Mouse (Mus musculus) ES-E14 (cell line): ENCODE measurements around the gene Hdac9. TPM values are rescaled to one million over a fixed set of nuclear protein-coding genes. Genes with fewer than 3 reads are reported as not detected.

Experiments used
- DNase-seq: peaks from one replicate; pipeline ENCODE4 v3.0.0-alpha.2; 2013; ENCODE audit warnings: low read depth, low spot score
- H3K27ac ChIP-seq: 2 replicates; pipeline ENCODE4 v1.5.1; 2012; ENCODE audit warnings: low read depth, mild to moderate bottlenecking, low read length, moderate library complexity, mixed read lengths; ENCODE audit not compliant: poor library complexity, insufficient read depth, severe bottlenecking
- H3K36me3 ChIP-seq: 2 replicates; pipeline ENCODE4 v1.6.1; 2012; ENCODE audit warnings: mild to moderate bottlenecking, low read length, moderate library complexity, mixed read lengths; ENCODE audit not compliant: control insufficient read depth, poor library complexity, insufficient read depth, severe bottlenecking
- H3K4me1 ChIP-seq, 2 experiments: fragments of 150-350 bp in 1 of 2; sonication (generic) in 1 of 2; 2 replicates each; pipeline ENCODE4 v1.6.1; 2012; ENCODE audit warnings: low read length in 2 of 2, mild to moderate bottlenecking in 1 of 2, mixed read lengths in 1 of 2; ENCODE audit not compliant: control insufficient read depth in 2 of 2, insufficient read depth in 2 of 2, poor library complexity in 1 of 2
- H3K4me3 ChIP-seq, 2 experiments: fragments of 150-350 bp in 1 of 2; sonication (generic) in 1 of 2; 2 replicates each; pipeline ENCODE4 v1.5.1; 2012; ENCODE audit warnings: low read length in 2 of 2, low read depth in 1 of 2, mild to moderate bottlenecking in 1 of 2, mixed read lengths in 1 of 2; ENCODE audit not compliant: insufficient read depth in 1 of 2, poor library complexity in 1 of 2, severe bottlenecking in 1 of 2
- H3K9ac ChIP-seq: 2 replicates; pipeline ENCODE4 v1.6.1; 2012; ENCODE audit warnings: low read depth, mild to moderate bottlenecking, low read length, mixed read lengths; ENCODE audit not compliant: poor library complexity, insufficient read depth, severe bottlenecking
- H3K9me3 ChIP-seq: fragments of 150-350 bp; sonication (generic); 2 replicates; pipeline ENCODE4 v1.6.1; 2012; ENCODE audit warnings: low read depth, mild to moderate bottlenecking, low read length; ENCODE audit not compliant: control insufficient read depth, insufficient read depth
- CHD2 ChIP-seq: IDR thresholded peaks from 2 replicates; pipeline ENCODE4 v1.6.1; 2014; ENCODE audit warnings: mild to moderate bottlenecking, low read depth, low read length, inconsistent platforms
- HCFC1 ChIP-seq: IDR thresholded peaks from 2 replicates; pipeline ENCODE4 v1.6.1; 2012; ENCODE audit warnings: low read length, inconsistent platforms, borderline replicate concordance; ENCODE audit not compliant: insufficient read depth
- MAFK ChIP-seq: IDR thresholded peaks from 2 replicates; pipeline ENCODE4 v1.6.1; 2014; ENCODE audit warnings: mild to moderate bottlenecking, low read depth, low read length, inconsistent platforms; ENCODE audit not compliant: insufficient read depth
- ZC3H11A ChIP-seq: IDR thresholded peaks from 2 replicates; pipeline ENCODE4 v1.6.1; 2012; ENCODE audit warnings: low read depth, mild to moderate bottlenecking, inconsistent platforms, low read length, borderline replicate concordance
- ZNF384 ChIP-seq: IDR thresholded peaks from 2 replicates; pipeline ENCODE4 v1.6.1; 2012; ENCODE audit warnings: low read depth, low read length, inconsistent platforms
- in situ Hi-C, 2 experiments: fragments of 600-800 bp; cut with MboI; formaldehyde crosslinking; loops; one replicate each; pipeline ENCODE4 v1.15.1; 2025; ENCODE audit warnings: low sequenced_read_pairs in 2 of 2, inconsistent platforms in 1 of 2; ENCODE audit not compliant: unreplicated experiment in 2 of 2
- total RNA-seq: library from RNA; depleted of rRNA; stranded (reverse); fragments of 300-350 nt; gene quantifications from 2 replicates; pipeline ENCODE4 v1.2.3, GENCODE M21; 2012

The Hdac9 gene
- total RNA-seq, 1 experiment, result 0.58 TPM

DNA sequence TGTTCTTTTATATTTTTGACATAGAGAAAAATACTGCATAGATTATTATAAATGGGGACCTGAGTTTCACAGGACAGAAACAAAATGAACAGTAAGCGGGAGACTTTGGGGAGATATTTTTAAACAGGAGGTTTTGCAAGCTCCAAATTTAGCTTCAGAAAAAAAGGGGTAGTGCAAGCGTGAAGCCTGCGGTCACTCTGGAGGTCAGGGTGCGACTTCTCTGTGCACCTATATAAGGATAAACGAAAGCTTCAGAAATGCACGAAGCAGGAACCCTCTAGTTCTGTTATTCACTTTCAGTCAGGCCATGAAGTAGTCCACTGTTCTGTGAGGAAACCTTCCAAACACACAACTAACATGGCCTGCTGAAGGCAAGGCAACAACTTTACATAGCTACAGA lies 133.3 kb downstream of the Hdac9 start:
- Histone ChIP-seq H3K36me3 (no peaks in the 10 kb centered on the region), H3K9ac (no peak overlapping the region), H3K4me3 (no peak overlapping the region), H3K27ac (no peak overlapping the region), H3K4me1 (no peaks in the 10 kb centered on the region), H3K9me3 (no peaks in the 10 kb centered on the region)
- no peak for DNase-seq
- in situ Hi-C loops, result no loop called here
- TF ChIP-seq ZNF384 (no peak), MAFK (no peak), ZC3H11A (no peak), HCFC1 (no peak), CHD2 (no peak)

GRCm38 (mm10) chr12:34779368-34779957 lies 137.4 kb downstream of the Hdac9 start:
- Histone ChIP-seq H3K4me3 (no peak overlapping the region), H3K36me3 (no peaks in the 10 kb centered on the region), H3K27ac (no peak overlapping the region), H3K4me1 (no peaks in the 10 kb centered on the region), H3K9me3 (no peaks in the 10 kb centered on the region), H3K9ac (no peak overlapping the region)
- no peak for TF ChIP-seq ZC3H11A
- TF ChIP-seq CHD2, result no peak
- no peak for TF ChIP-seq HCFC1
- no peak for TF ChIP-seq MAFK
- TF ChIP-seq ZNF384, result no peak
- no peak for DNase-seq
- in situ Hi-C loops, result no loop called here

DNA sequence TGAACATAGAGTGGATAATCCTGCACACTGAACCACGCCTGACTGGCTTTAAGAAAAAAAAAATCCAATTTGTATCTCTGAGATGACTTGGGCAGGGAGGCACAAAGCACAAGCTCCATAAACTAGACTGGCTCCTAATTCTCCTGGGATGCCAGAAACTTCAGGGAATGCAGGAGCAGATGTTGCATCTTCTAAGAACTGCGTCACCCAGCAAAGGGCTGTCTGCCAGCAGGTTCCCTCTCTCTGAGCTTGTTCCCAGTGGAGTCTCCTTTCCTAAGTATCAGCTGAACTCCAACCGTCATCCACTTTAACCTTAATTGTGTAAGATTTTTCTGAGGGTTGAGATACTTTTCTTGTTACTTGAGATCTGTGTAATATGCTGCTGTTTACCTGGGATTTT lies 140.7 kb downstream of the Hdac9 start:
- H3K27ac ChIP-seq, result no peak overlapping the region
- H3K4me3 ChIP-seq, result no peak overlapping the region

GRCm38 (mm10) chr12:34774071-34774470 lies 142.8 kb downstream of the Hdac9 start:
- H3K9me3 ChIP-seq, result no peaks in the 10 kb centered on the region
- no peak for DNase-seq
- H3K36me3 ChIP-seq, result no peaks in the 10 kb centered on the region
- H3K9ac ChIP-seq, result no peak overlapping the region
- no peak for TF ChIP-seq CHD2
- H3K27ac ChIP-seq, result no peak overlapping the region
- H3K4me3 ChIP-seq, result no peak overlapping the region
- no peaks in the 10 kb centered on the region for H3K4me1 ChIP-seq
- in situ Hi-C loops, result no loop called here

More for the DNA sequence above, 140.7 kb downstream of the Hdac9 start:
- no peaks in the 10 kb centered on the region for H3K4me1 ChIP-seq
- H3K9ac ChIP-seq, result no peak overlapping the region
- in situ Hi-C loops, result no loop called here
- H3K36me3 ChIP-seq, result no peaks in the 10 kb centered on the region
- no peak for DNase-seq
- TF ChIP-seq ZNF384, result no peak
- TF ChIP-seq MAFK, result no peak
- no peak for TF ChIP-seq CHD2
- no peak for TF ChIP-seq ZC3H11A
- TF ChIP-seq HCFC1, result no peak
- H3K9me3 ChIP-seq, result no peaks in the 10 kb centered on the region

- Histone ChIP-seq H3K36me3 (no peaks in the 10 kb centered on the region), H3K9me3 (no peaks in the 10 kb centered on the region), H3K27ac (no peak overlapping the region), H3K4me1 (no peaks in the 10 kb centered on the region), H3K4me3 (no peak overlapping the region), H3K9ac (no peak overlapping the region)
- in situ Hi-C loops, result no loop called here
- no peak for DNase-seq
- no peak for TF ChIP-seq ZC3H11A
- no peak for TF ChIP-seq HCFC1
- TF ChIP-seq ZNF384, result no peak
- TF ChIP-seq CHD2, result no peak
- TF ChIP-seq MAFK, result no peak
These were observed 149.6 kb downstream of the Hdac9 start for GRCm38 (mm10) chr12:34767226-34767775.
